Mouse (Mus musculus) spleen, adult 18-20 months (tissue): ENCODE results near the gene Adck2.

Experiments used
- DNase-seq, 2 experiments: peaks; one replicate each; pipeline ENCODE4 v3.0.0; 2022; ENCODE audit warnings: mixed read lengths in 2 of 2

Adck2 gene

GRCm38 (mm10) chr6:39559276-39559939 lies 14.3 kb upstream of the Adck2 start:
- DNase-seq = no peak

DNA sequence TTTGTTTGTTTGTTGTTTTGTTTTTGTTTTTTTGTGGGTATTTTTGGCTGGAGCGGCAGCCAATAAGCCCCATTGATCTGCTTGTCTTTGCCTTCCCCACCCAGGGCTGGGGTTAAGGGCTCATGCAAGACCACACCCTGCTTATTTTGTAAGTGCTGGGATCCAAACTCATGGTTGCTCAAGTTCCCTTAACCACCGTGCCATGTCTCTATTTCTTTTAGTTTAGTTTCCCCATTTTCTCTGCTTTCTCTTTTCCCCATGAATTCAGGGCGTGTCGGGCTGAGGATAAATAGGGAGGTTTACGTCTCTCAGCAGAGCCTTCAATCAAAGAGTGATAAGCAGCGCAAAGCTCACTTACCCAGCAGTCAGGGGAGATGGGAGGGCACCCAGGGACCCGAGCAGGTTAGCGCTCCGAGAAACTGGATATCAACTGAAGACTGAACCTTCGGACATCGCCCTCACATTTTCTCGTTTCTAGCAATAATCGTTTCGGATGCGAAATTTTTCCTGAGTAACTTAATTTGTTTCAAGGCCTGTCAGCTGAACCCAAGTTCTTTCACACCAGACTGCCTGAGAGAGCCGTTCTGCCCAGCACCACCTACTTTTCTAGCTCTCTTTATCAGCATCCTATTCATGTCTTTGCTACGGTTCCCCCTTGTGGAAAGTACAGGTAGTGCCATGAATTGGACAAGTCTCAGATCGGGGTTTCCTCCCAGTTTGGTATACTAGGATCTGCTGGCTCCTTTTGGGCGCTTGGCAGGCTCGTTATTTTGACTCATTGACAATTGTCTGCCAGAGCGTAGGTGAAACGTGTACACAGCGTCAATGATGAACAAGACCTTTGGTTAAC lies 11.3 kb upstream of the Adck2 start:
- peak in 1 of 2 experiments; percentile 70 for DNase-seq

- DNase-seq = no peak
Observed at GRCm38 (mm10) chr6:39567528-39567927, 6.1 kb upstream of the Adck2 start.

DNA sequence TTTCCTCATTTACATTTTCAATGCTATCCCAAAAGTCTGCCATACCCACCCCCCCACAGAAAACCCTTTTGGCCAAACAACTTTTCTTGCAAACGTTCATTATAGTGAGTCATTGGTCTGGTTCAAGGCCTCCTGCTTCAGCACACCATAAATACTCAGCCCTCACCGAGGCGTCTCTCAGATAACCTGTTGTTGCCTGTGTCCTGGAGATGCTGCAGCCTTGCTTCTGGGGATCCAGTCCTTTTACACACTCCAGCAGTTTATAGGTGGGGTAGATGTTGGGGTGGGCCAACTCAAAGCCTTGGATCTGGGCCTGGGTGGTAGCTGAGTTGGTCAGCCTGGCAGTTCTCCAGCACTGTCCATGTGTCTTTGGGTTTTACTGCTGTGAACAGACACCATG lies 3.2 kb upstream of the Adck2 start:
- DNase-seq = no peak

DNA sequence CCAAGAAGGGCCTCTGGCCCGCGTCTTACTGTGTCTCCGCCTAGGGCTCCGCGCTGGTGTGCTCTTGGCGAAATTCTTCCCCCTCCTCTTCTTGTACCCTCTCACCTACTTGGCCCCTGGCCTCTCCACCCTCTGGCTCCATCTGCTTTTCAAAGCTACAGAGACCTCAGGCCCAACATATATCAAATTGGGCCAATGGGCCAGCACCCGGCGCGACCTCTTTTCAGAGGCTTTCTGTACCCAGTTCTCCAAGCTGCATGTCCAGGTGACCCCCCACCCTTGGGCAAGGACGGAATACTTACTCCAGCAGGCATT lies 839 bp downstream of the Adck2 start:
- DNase-seq = no peak

- DNase-seq = no peak
Observed at GRCm38 (mm10) chr6:39574951-39575350, 1.3 kb downstream of the Adck2 start.

- DNase-seq = no peak
Observed at GRCm38 (mm10) chr6:39579552-39579951, 5.9 kb downstream of the Adck2 start.

DNA sequence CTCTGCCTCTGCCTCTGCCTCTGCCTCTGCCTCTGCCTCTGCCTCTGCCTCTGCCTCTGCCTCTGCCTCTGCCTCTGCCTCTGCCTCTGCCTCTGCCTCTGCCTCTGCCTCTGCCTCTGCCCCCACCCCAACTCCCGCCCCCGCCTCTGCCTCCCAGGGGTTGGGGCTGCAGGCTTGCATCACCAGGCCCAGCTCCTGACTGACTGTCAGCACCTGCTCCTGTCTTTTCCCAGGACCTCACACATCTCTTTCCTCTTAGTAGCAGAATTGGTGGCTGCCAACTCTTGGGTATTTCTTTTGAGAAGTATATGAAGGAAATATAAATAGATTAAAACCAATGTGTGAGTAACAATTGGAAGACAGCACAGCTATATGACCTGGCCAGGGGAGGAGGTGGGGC lies 6.9 kb downstream of the Adck2 start:
- DNase-seq = no peak

GRCm38 (mm10) chr6:39581087-39581784 lies 7.6 kb downstream of the Adck2 start:
- no peak for DNase-seq

GRCm38 (mm10) chr6:39585517-39585916 lies 11.8 kb downstream of the Adck2 start, which contains the start of gene Gm42420:
Gm42420 (plus strand) TSS chr6:39585753.
- no peak for DNase-seq

- DNase-seq = no peak
Observed at GRCm38 (mm10) chr6:39591481-39591880, 17.8 kb downstream of the Adck2 start.

GRCm38 (mm10) chr6:39592401-39593214 lies 18.9 kb downstream of the Adck2 start, which contains the start of gene Ndufb2:
Ndufb2 (plus strand) TSS chr6:39592574.
- peak; percentile 86 to 93 for DNase-seq

DNA sequence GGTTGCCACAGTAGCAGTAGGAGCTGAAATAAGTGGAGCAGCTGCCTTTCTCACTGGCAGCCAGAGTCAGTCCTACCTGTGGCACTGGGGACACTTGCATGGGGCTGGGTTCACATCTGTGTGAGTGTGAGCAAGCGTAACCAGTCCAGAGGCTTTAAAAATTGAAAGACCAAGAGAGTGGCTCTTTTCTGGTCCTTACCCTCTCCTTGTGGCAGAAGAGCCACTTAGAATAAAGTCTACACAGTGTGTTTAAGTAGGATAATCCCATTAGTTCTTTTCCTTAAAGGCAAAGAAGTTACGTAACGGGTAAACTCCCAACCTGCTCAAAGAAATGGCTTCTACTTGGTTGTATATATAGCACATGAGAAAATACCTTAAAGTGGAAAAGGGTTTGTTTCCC lies 27.2 kb downstream of the Adck2 start:
- DNase-seq = no peak

DNA sequence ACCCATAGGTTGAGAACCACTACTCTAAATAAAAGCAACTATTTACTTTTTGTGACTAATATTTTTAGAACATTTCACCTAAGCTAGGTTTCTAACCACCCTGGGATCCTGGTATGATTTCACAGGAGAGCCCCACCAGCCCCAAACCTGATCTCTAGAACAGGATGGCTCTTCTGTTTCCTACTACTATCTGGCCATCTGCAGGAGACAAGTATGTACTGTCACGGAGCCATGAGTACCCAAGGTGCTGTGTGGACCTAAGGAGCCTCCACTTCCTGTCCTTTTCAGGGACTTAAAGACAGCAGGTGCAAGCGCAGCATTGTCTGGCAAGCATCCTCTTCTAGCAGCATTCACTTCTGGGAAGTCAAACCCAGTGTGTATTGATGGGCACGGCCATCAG lies 28.2 kb downstream of the Adck2 start:
- no peak for DNase-seq

DNA sequence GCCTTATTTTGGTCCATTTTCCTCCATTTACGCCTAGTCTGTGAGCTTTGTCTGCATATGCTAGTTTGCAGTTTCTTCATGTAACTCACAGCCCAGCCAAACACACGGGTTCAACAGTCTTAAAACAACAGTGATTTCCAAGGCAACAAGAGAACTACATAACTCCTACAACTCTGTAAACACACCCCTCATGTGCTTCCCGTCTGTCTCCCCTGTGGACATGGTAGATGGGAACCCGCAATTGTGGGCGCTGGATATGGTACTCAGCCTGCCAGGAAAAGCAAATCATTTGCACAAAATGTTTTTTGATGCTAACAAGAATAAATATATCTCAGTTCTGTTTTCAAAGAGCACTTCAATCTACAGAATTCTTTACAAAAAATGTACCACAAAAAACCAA lies 30.9 kb downstream of the Adck2 start:
- DNase-seq = no peak

- DNase-seq = no peak
Observed at GRCm38 (mm10) chr6:39606056-39606455, 32.4 kb downstream of the Adck2 start.

DNA sequence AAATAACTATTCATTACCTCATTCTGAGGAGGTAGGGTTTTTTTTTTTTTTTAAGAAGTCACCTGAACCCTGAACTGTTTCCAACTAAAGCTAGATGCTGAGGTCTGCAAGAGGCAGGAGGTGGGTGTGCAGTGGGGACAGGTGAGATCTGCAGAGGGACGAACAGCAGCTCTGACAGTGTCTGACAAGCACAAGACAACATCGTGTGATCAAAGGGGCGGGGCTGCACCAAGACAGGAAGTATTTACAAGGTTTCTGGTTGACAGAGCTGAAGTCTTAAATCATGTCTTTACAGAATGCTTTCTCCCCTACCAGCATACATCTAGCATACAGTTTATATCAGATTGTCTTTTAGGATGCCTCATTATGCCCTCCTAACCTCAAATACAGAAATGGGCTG lies 33.2 kb downstream of the Adck2 start:
- peak in 1 of 2 experiments; percentile 24 for DNase-seq

- no peak for DNase-seq
Observed at GRCm38 (mm10) chr6:39607365-39607764, 33.7 kb downstream of the Adck2 start.

DNA sequence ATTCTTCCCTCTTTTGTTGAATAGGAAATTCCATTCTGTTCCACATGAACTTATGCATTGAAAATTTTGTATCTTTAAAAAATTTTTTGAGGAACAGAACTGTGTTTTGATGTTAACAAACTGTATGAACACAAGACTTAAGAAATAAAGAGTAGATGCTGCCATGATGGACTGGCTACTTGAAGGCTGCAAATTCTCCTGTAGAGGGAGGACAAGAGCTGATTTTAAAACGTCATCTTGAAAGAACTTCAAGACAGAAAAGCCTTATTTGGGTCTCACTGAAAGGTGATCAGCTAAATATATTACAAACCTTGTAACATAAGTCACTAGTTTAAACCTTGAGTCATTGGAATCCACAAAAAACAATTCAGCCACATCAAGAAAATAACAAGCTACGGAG lies 36.5 kb downstream of the Adck2 start:
- DNase-seq = no peak

- no peak for DNase-seq
Observed at GRCm38 (mm10) chr6:39611296-39611695, 37.6 kb downstream of the Adck2 start.
